Mouse (Mus musculus): ENCODE measurements around the gene Ccdc9b. TPM values are rescaled to one million over a fixed set of nuclear protein-coding genes. Genes with fewer than 3 reads are reported as not detected.

Ccdc9b gene
- total RNA-seq, 2 experiments from 2014 or later: 2.4 to 2.6 TPM

GRCm38 (mm10) chr2:118714230-118714629, 48.2 kb downstream of the Ccdc9b start:
- peak in 1 of 2 experiments; percentile 51 for DNase-seq (ENCODE audit: low spot score in 2 of 2)

GRCm38 (mm10) chr2:118713631-118714030, 48.8 kb downstream of the Ccdc9b start:
- DNase-seq (ENCODE audit: low spot score in 2 of 2): no peak

- peak; percentile 47 to 65 for DNase-seq (ENCODE audit: low spot score in 2 of 2)
Observed at GRCm38 (mm10) chr2:118711038-118711494, 51.4 kb downstream of the Ccdc9b start.

- DNase-seq (ENCODE audit: low spot score in 2 of 2): no peak
Observed at GRCm38 (mm10) chr2:118709655-118710221, 52.7 kb downstream of the Ccdc9b start.

GRCm38 (mm10) chr2:118708472-118708871, 54.0 kb downstream of the Ccdc9b start:
- no peak for DNase-seq (ENCODE audit: low spot score in 2 of 2)

- no peak for DNase-seq (ENCODE audit: low spot score in 2 of 2)
Observed at GRCm38 (mm10) chr2:118706436-118706835, 56.0 kb downstream of the Ccdc9b start.

Other genes starting within 250 kb of the Ccdc9b start
- gene Bmf, start 213.0 kb downstream of the Ccdc9b start, total RNA-seq (2021): 1 to 10 TPM; 2.3 to 4.5 TPM
- gene Bub1b, start 164.4 kb downstream of the Ccdc9b start, total RNA-seq (2021): 1 to 10 TPM; 5.1 to 6.2 TPM
- 100 to 1,000 TPM; 109 to 120 TPM for gene Pak6, start 99.4 kb downstream of the Ccdc9b start, total RNA-seq (2021)
- 1 to 10 TPM; 3.0 to 3.8 TPM for gene Ankrd63, start 58.7 kb downstream of the Ccdc9b start, total RNA-seq (2021)
- gene Plcb2, start 34.2 kb downstream of the Ccdc9b start, total RNA-seq (2021): 1 to 10 TPM; 2.1 to 2.9 TPM
- 10 to 100 TPM; 31.7 to 33.4 TPM for gene Inafm2, start 16.9 kb downstream of the Ccdc9b start, total RNA-seq (2021)
- gene Phgr1, start 10.1 kb upstream of the Ccdc9b start, total RNA-seq (2021): not detected
- 100 to 1,000 TPM; 191 to 195 TPM for gene Disp2, start 17.1 kb upstream of the Ccdc9b start, total RNA-seq (2021)
- 1 to 10 TPM; 5.4 to 5.6 TPM for gene Knstrn, start 51.3 kb upstream of the Ccdc9b start, total RNA-seq (2021)
- gene Ivd, start 99.3 kb upstream of the Ccdc9b start, total RNA-seq (2021): 100 to 1,000 TPM in 1 of 2 experiments, 10 to 100 TPM in 1; 76.5 to 102 TPM
- gene Bahd1, start 137.7 kb upstream of the Ccdc9b start, total RNA-seq (2021): 10 to 100 TPM; 36.6 to 43.1 TPM
- 1 to 10 TPM; 2.5 to 3.5 TPM for gene Chst14, start 163.8 kb upstream of the Ccdc9b start, total RNA-seq (2021)

Data from layer of hippocampus, postnatal 10 days (tissue).